Mouse (Mus musculus): ENCODE data around the gene Stox1.

DNA sequence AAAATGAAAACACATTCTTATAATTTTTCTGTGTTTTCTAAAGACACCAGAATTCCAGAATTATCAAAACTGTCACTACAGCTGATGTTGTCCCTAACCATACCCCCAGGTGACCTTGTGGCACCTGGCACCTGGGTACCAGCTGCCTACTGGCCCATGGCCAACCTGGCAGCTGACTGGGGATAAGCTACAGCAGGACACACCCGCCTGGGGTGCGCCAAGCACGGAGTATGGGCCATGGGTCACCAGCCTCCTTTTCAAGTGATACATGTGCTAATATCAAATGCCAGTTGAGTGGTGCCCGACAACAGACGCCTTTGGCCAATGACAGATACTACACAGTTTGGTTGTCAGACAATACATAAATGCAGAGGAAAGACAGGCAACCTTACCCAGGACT, 48.6 kb downstream of the Stox1 start:
- TF ChIP-seq USF1 (IDR thresholded peaks at IDR 0.05; ENCODE audit: low read depth) (no peak), MYOD1 (IDR thresholded peaks at IDR 0.05; ENCODE audit: control insufficient read depth, insufficient read length, low read depth) (no peak), MAX (IDR thresholded peaks at IDR 0.05) (no peak), CTCF (IDR thresholded peaks at IDR 0.05; ENCODE audit: control insufficient read depth, insufficient read depth, insufficient read length) (no peak), CEBPB (IDR thresholded peaks at IDR 0.05; ENCODE audit: low read depth) (no peak)
